Mouse (Mus musculus) ES-Bruce4 (cell line): ENCODE data around the gene Mast4.

ENCODE experiments used
- CTCF ChIP-seq: IDR thresholded peaks from one replicate; pipeline ENCODE4 v1.8.1; 2011; ENCODE audit warnings: low read depth, low read length
- EP300 ChIP-seq: IDR thresholded peaks from 2 replicates; pipeline ENCODE4 v1.6.1; 2011; ENCODE audit warnings: low read depth, low read length; ENCODE audit not compliant: insufficient read depth
- POLR2A ChIP-seq: IDR thresholded peaks from one replicate; pipeline ENCODE4 v1.8.1; 2011; ENCODE audit warnings: low read length; ENCODE audit not compliant: insufficient read depth

GRCm38 (mm10) chr13:102889537-102889936 lies 444.8 kb downstream of the Mast4 start:
- TF ChIP-seq CTCF = no peak
- no peak for TF ChIP-seq EP300
- no peak for TF ChIP-seq POLR2A
